Mouse (Mus musculus): Measurements from ENCODE around the gene Gm9922.

Gene Gm9922

GRCm38 (mm10) chr14:101729237-101729971 is at the start of gene Gm9922, which contains the start of gene Lmo7:
TSS of gene Gm9922 (minus strand) at chr14:101729814.
TSS of gene Lmo7 (plus strand) at chr14:101729957.
- CTCF ChIA-PET, result interaction anchor here in 1 of 4 experiments (0.8 to 1.2 kb wide), 2 partner anchors 11 to 121 kb away, joined by 3 to 4 read pairs; partner anchors contain the start of gene Tbc1d4
- POLR2A ChIA-PET, result interaction anchor here (0.6 to 3.4 kb wide), 22 partner anchors 8 to 1266 kb away, joined by 3 to 14 read pairs (median 4); partner anchors contain the start of gene Tbc1d4 (in 1 of the 4)

DNA sequence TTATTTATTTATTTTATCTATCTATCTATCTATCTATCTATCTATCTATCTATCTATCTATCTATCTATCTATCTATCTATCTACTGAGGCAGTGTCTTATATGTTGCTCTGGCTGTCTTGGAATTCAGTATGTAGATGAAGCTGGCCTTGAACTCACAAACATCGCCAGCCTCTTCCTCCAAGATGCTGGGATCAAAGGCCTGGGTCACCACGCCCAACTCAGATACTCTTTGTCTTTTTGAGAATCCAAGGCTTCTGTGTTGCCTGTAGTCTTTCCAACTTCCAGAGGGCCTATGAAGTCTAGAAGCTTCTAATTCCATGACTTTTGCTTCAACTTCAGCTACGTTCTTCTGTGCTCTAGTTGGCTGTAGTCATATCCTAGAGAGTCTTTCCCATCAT is 48.8 kb upstream of the Gm9922 start:
- ChIA-PET POLR2A (interaction anchor here in 1 of 4 experiments (0.8 to 1.5 kb wide), 3 partner anchors 8 to 45 kb away, joined by 3 to 4 read pairs (median 4); no protein-coding TSS in a partner anchor), CTCF (interaction anchor here in 1 of 4 experiments (0.5 kb wide), 1 partner anchor 10 kb away, joined by 3 read pairs; no protein-coding TSS in a partner anchor)

GRCm38 (mm10) chr14:101777129-101777493 is 47.5 kb upstream of the Gm9922 start:
- CTCF ChIA-PET, result interaction anchor here (0.6 to 1.5 kb wide), 8 partner anchors 71 to 1279 kb away, joined by 3 to 13 read pairs (median 3); no protein-coding TSS in a partner anchor
- POLR2A ChIA-PET, result interaction anchor here in 2 of 4 experiments (0.7 to 1.5 kb wide), 2 partner anchors 9 to 287 kb away, joined by 3 to 4 read pairs; no protein-coding TSS in a partner anchor

GRCm38 (mm10) chr14:101776296-101777128 is 46.9 kb upstream of the Gm9922 start:
- POLR2A ChIA-PET, result interaction anchor here (0.6 to 1.1 kb wide), 5 partner anchors 8 to 287 kb away, joined by 3 to 4 read pairs (median 3); partner anchors contain the start of genes Gm9922 (in 1 of the 4) and Lmo7 (in 1 of the 4)
- CTCF ChIA-PET, result interaction anchor here (0.6 to 1.5 kb wide), 8 partner anchors 10 to 1280 kb away, joined by 3 to 13 read pairs (median 4); no protein-coding TSS in a partner anchor

DNA sequence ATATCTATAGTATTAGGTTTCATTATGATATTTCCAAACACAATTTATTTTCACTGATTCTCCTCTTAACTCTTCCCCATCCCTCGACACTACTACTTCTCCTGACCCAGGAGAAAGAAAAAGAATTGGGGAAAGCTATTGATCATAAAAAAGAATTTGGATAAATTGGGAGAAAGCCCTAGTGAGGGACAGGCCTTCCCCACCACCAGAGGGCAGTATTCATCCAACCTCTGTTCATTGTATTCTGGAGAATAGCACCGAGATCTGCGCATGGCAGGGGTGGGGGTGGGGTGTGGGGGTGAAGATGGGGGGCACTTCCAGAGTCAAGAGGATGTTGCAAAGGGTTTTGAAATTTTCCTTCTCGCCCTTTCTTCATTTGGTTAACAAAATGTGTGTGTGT is 45.0 kb upstream of the Gm9922 start:
- POLR2A ChIA-PET, result interaction anchor here in 2 of 4 experiments (0.6 to 1.0 kb wide), 4 partner anchors 10 to 111 kb away, joined by 3 to 7 read pairs (median 4); partner anchors contain the start of genes Gm9922 (in 1 of the 2) and Lmo7 (in 1 of the 2)
- CTCF ChIA-PET, result interaction anchor here (0.6 to 0.7 kb wide), 10 partner anchors 9 to 172 kb away, joined by 3 to 9 read pairs (median 3); no protein-coding TSS in a partner anchor

DNA sequence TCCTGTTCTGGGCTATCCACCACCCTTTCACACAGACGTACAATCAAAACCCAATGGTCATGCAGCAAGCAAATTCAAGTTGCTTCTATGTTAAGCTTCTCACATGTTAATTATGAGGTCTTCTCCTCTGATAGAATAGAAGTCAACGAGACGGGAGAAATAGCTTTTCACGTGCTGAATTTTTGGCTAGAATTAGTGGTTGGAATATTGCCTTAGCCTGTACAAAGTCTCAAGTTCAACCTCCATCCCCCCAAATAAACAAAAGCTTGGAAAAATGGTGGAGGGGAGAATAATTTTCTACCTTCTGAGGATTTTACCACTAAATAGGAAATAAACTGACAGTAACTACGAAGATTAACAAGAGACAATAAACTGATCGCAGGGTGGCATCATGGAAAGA is 42.1 kb upstream of the Gm9922 start:
- ChIA-PET POLR2A (interaction anchor here in 1 of 4 experiments (0.5 to 1.8 kb wide), 3 partner anchors 123 to 1211 kb away, joined by 3 read pairs; partner anchors contain the start of gene Kctd12), CTCF (interaction anchor here in 1 of 4 experiments (0.6 kb wide), 1 partner anchor 1211 kb away, joined by 4 read pairs; the partner anchor contains the start of gene Kctd12)

DNA sequence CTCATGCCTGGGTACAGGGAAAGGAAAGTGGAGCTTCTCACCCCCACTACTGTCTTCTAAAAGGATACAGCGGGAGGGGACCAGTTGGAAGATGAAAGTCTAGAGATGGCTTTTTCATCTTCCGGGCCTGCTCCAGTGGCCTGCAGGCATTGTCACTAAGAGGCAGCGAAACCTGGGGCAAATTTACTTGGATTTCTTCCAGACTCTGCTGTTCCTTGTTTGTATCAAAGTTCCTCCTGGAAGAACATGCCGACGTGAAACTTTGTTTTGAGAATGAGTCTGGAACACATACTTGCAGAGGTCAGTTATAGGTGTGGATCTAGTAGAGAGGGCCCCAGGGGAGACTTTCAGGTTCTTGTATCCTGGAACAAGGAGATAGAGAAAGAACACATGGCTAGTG is 41.7 kb upstream of the Gm9922 start:
- POLR2A ChIA-PET, result interaction anchor here in 1 of 4 experiments (0.5 to 1.8 kb wide), 2 partner anchors 148 to 1211 kb away, joined by 3 read pairs; partner anchors contain the start of gene Kctd12
- CTCF ChIA-PET, result no interaction called here

DNA sequence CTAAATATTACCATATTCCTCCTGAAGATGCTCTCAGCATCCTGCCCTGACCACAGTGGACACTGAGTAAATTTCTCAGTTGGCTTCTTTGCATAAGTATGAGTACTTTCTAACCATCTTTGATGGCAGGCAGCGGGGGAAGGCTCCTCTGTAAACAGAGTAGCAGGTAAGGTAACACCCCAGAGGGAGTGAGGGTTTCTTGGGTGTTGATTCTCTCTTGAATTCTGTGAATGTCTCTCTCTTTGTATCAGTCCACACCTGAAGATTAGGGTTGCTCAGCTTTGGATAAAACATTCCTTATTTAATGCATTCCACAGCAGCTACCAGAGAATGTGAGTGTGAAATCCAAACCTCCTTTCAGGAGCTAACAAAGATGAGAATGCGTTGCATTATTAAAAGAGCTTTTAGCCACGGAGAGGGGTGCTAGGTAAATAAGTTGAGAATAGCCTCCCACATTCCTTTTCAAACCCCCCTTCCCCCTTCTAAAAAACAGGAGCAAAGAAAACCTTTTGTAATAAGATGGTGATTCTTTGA is 34.2 kb upstream of the Gm9922 start:
- POLR2A ChIA-PET, result interaction anchor here in 1 of 4 experiments (0.7 kb wide), 1 partner anchor 22 kb away, joined by 4 read pairs; no protein-coding TSS in a partner anchor

DNA sequence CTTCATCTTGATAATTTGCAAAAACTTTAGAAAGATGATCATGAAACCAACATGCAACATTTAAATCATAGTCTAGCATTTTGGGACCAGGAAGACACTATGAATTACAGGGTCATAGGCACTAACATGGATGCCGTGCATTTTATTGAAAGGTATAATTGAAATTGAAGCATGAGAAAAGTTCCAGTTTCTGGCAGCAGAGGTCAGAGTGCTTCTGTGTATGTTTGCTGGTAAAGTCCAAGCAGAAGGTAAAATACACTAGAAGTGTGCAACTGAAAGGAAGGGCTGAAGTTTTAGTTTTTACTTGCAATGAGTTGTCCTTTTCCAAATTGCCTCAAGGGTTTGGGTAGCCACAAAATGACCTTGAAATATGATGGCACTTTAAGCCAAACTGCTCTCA is 32.7 kb upstream of the Gm9922 start:
- POLR2A ChIA-PET, result no interaction called here
- CTCF ChIA-PET, result no interaction called here

More for the DNA sequence above, 34.2 kb upstream of the Gm9922 start:
- CTCF ChIA-PET, result interaction anchor here in 1 of 4 experiments (0.9 kb wide), 1 partner anchor 11 kb away, joined by 4 read pairs; no protein-coding TSS in a partner anchor

DNA sequence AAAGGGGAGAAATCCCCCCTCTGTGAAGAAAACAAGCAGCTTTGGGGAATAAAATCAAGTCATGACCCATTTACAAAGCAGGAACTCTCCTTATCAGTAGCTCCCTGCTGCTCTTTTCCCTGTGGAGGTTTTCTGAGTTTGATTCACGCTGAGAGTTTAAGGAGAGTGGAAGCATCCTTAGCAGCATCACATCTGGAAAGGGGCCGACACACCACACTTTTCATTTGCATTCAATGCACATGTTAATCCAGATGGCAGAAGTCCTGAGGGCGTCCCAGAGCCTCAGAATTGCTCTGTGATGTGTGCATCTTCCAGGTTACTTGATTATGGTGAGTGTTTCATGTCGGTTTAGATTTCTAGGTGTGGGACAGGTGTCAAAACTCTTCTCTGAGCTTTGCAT is 25.8 kb upstream of the Gm9922 start:
- CTCF ChIA-PET, result no interaction called here
- POLR2A ChIA-PET, result no interaction called here

- CTCF ChIA-PET, result no interaction called here
- POLR2A ChIA-PET, result no interaction called here
Measured at GRCm38 (mm10) chr14:101750910-101751309, 21.3 kb upstream of the Gm9922 start.

DNA sequence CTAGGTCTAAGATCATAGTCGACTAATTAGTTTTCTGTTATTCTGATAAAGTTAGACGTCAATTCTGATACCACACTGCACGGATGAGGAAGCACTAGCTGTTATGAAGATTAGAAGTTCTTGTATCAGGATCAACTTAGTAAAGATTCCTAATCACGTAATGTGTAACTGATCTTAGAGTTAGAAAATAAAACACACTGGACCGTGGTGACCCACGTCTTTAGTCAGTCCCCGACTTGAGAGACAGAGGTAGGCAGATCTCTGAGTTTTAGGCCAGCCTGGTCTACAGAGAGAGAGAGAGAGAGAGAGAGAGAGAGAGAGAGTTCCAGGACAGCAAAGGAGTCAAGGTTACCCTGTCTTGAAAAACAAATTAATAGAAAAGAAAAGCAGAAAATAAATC is 18.8 kb upstream of the Gm9922 start:
- POLR2A ChIA-PET, result interaction anchor here in 1 of 4 experiments (0.5 kb wide), 1 partner anchor 236 kb away, joined by 5 read pairs; no protein-coding TSS in a partner anchor
- CTCF ChIA-PET, result interaction anchor here in 1 of 4 experiments (0.6 kb wide), 1 partner anchor 737 kb away, joined by 4 read pairs; no protein-coding TSS in a partner anchor

DNA sequence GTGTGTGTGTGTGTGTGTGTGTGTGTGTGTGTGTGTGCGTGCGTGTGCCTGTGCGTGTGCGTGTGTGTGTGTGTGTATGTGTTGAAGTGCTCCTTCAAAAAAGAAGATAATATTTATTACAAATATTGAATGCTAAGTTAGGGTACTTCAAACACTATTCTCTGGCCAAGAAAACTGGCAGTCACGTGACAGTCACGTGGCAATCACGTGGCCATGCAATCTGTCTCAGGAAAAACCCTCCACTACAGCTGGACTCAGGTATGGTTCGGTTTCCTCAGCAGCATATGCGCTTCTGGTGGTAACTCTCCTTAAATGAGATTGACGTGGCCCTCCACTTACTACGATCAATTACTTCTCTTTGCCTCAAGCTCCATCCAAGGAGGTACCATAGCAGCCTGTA is 18.2 kb upstream of the Gm9922 start:
- CTCF ChIA-PET, result interaction anchor here in 1 of 4 experiments (0.6 kb wide), 2 partner anchors 738 to 1318 kb away, joined by 3 to 4 read pairs; no protein-coding TSS in a partner anchor

GRCm38 (mm10) chr14:101746635-101747034 is 17.0 kb upstream of the Gm9922 start:
- ChIA-PET POLR2A (interaction anchor here in 3 of 4 experiments (0.5 to 1.6 kb wide), 5 partner anchors 13 to 68 kb away, joined by 3 to 12 read pairs (median 4); partner anchors contain the start of genes Gm9922 (in 2 of the 3) and Lmo7 (in 2 of the 3)), CTCF (no interaction called here)

More for the DNA sequence above, 18.2 kb upstream of the Gm9922 start:
- POLR2A ChIA-PET, result interaction anchor here in 3 of 4 experiments (0.7 to 1.6 kb wide), 4 partner anchors 18 to 30 kb away, joined by 3 to 12 read pairs (median 6); partner anchors contain the start of genes Gm9922 (in 3 of the 3) and Lmo7 (in 3 of the 3)

DNA sequence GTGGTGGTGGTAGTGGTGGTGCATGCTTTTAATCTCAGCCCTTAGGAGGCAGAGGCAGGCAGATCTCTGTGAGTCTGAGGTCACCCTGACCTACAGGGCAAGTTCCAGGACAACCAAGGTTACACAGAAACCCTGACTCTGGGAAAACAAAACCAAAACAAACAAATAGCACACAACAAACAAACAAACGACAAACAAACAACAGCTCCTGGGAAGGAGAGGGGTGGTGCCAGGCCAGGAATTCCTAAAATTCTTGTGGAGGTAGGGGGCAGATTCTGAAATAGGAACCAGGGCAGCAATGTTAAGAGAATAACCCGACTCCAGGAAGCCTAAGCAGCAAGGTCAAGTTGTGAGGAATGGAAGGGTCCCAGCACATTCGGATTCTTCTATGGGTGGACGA is 7.9 kb upstream of the Gm9922 start:
- CTCF ChIA-PET, result no interaction called here
- POLR2A ChIA-PET, result interaction anchor here in 2 of 4 experiments (0.5 to 3.4 kb wide), 2 partner anchors 8 to 179 kb away, joined by 3 to 14 read pairs; partner anchors contain the start of genes Gm9922 (in 1 of the 2) and Lmo7 (in 1 of the 2)

DNA sequence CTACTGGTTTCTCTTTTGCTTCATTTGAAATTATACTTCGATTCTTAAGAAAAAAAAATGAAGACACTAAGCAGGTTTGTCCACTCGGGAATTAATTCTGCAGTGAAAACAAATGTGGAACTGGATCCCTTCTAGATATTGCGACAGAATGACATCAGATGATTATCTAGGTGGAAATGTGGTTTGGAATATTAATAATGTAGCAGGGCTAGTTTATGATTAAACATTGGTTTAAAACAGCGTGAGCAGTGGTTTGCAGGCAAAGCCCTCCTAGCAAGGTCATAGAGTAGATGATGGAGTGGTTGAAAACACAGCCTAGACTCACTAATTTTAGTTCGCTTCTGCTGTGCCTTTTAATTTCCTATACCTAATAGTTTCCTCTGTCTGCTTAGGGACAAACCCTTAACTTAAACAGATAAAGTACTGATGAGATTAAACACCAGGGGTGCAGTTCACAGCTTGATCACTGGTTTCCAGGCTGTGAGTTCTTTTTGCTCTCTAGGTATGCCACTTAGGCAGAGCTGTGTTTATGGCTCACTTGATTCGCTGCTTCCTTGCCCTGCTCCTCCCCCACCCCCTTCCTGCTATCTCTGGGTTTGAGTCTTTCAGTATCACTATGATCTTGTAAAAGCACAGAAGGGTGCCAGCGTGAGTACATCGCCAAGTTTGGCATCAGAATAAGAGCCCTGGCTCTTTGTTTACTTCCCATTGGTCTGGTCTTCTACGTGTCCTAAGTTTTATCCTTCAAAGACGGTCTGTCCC is 4.1 kb upstream of the Gm9922 start:
- ChIA-PET CTCF (interaction anchor here in 1 of 4 experiments (0.6 kb wide), 1 partner anchor 23 kb away, joined by 9 read pairs; no protein-coding TSS in a partner anchor), POLR2A (interaction anchor here in 1 of 4 experiments (0.8 kb wide), 1 partner anchor 45 kb away, joined by 3 read pairs; no protein-coding TSS in a partner anchor)

All from embryonic stem cell, embryonic (primary cell).